18 mouse cellular contexts compared by ENCODE assay signal in genomic region chr5:119402651-119403050, GRCm38 (mm10).
DNase-seq lines count a peak whose midpoint lies in the region; ATAC-seq and TF ChIP-seq lines count a peak whose summit lies in the region.
"Had no signal": no experiment of that assay in that cellular context is flagged by ENCODE, and none has a peak within 500 bp of the region (broad histone marks: within the 10 kb centered on the region; RNA-seq: fewer than 3 reads in every experiment).

No protein-coding gene starts in this region.

- H3K9ac ChIP-seq in heart, embryonic 11.5 days (ENCODE audit: low read depth, low read length): no peak overlapping the region
- no peak overlapping the region for H3K9ac ChIP-seq in lung, embryonic 16.5 days (ENCODE audit: low read length)
- H3K9ac ChIP-seq in ES-E14 (ENCODE audit: insufficient read depth, low read depth, low read length, poor library complexity, severe bottlenecking): no peak overlapping the region
- H3K9ac ChIP-seq: embryonic facial prominence, embryonic 12.5 days; kidney, embryonic 15.5 days; limb, embryonic 13.5 days; liver, embryonic 15.5 days; neural tube, embryonic 12.5 days had no signal

- DNase-seq in heart, postnatal 4 days: peak; percentile 12
- DNase-seq in lung, postnatal 25 days (ENCODE audit: low spot score): no peak
- DNase-seq in ES-E14 (ENCODE audit: low read depth, low spot score): no peak
- DNase-seq in lung, postnatal 36 days: peak; percentile 8
- DNase-seq in thymus, postnatal 25 days: no peak
- no peak for DNase-seq in embryo, embryonic 10 days (ENCODE audit: low spot score)
- DNase-seq: adrenal gland, adult 8-10 months; cerebellum, adult 18-20 months; gastrocnemius, postnatal 10 days; thymus, adult 18-20 months had no signal

- H3K27me3 ChIP-seq in heart, embryonic 11.5 days (ENCODE audit: control insufficient read depth, insufficient read depth, low read length): no peaks in the 10 kb centered on the region
- no peaks in the 10 kb centered on the region for H3K27me3 ChIP-seq in lung, embryonic 16.5 days (ENCODE audit: control insufficient read depth, insufficient read depth, low read depth, low read length)
- H3K27me3 ChIP-seq: embryonic facial prominence, embryonic 12.5 days; liver, embryonic 15.5 days; neural tube, embryonic 12.5 days had no signal

- H3K36me3 ChIP-seq in heart, embryonic 11.5 days (ENCODE audit: control insufficient read depth, insufficient read depth, low read length): no peaks in the 10 kb centered on the region
- H3K36me3 ChIP-seq in lung, embryonic 16.5 days (ENCODE audit: control insufficient read depth, insufficient read depth, low read length): no peaks in the 10 kb centered on the region
- H3K36me3 ChIP-seq in ES-E14 (ENCODE audit: control insufficient read depth, insufficient read depth, low read length, poor library complexity, severe bottlenecking): no peaks in the 10 kb centered on the region
- H3K36me3 ChIP-seq: embryonic facial prominence, embryonic 12.5 days; kidney, embryonic 15.5 days; limb, embryonic 13.5 days; liver, embryonic 15.5 days; neural tube, embryonic 12.5 days had no signal

- ATAC-seq in heart, embryonic 11.5 days (replicated peaks; ENCODE audit: insufficient number of reproducible peaks, low FRiP score, low TSS enrichment): no peak
- ATAC-seq in lung, embryonic 16.5 days (ENCODE audit: low read depth): peak; percentile 16; the same call in 1 of the 2 replicates

- in situ Hi-C loops in ES-E14 (cut with MboI; ENCODE audit: low sequenced_read_pairs in 2 of 2, unreplicated experiment in 2 of 2): no loop called here

- no peak overlapping the region for H3K4me3 ChIP-seq in heart, embryonic 11.5 days (ENCODE audit: low read depth, low read length)
- no peak overlapping the region for H3K4me3 ChIP-seq in lung, embryonic 16.5 days (ENCODE audit: low read length)
- peak overlapping the region; percentile 14 to 44; a peak in 2 of 4 replicates for H3K4me3 ChIP-seq in ES-E14 (ENCODE audit: insufficient read depth in 1 of 2, low read depth in 1 of 2, low read length in 2 of 2, poor library complexity in 1 of 2, severe bottlenecking in 1 of 2)
- H3K4me3 ChIP-seq: embryonic facial prominence, embryonic 12.5 days; kidney, embryonic 15.5 days; left cerebral cortex, adult 2 months; limb, embryonic 13.5 days; liver, embryonic 15.5 days; neural tube, embryonic 12.5 days had no signal

- H3K4me1 ChIP-seq in heart, embryonic 11.5 days (ENCODE audit: control insufficient read depth, insufficient read depth, low read length): peaks cover 11% of the 10 kb centered on the region
- H3K4me1 ChIP-seq in lung, embryonic 16.5 days (replicated peaks; ENCODE audit: control insufficient read depth, insufficient read depth, low read length): peaks cover 12% of the 10 kb centered on the region
- H3K4me1 ChIP-seq in ES-E14 (ENCODE audit: control insufficient read depth in 2 of 2, insufficient read depth in 2 of 2, low read length in 2 of 2, poor library complexity in 1 of 2): peaks cover 0 to 2% of the 10 kb centered on the region in 2 experiments; a peak in 1 of 4 replicates
- H3K4me1 ChIP-seq: liver, embryonic 15.5 days had no signal

- 81% methylated on average over 17 of the region's 17 CpGs for WGBS in heart, embryonic 11.5 days (ENCODE audit: insufficient replicate concordance)
- 65% methylated on average over 17 of the region's 17 CpGs for WGBS in lung, embryonic 16.5 days

- H3K4me2 ChIP-seq in heart, embryonic 11.5 days: no peak overlapping the region
- no peak overlapping the region for H3K4me2 ChIP-seq in lung, embryonic 16.5 days (ENCODE audit: low read depth, low read length)
- H3K4me2 ChIP-seq: embryonic facial prominence, embryonic 12.5 days; kidney, embryonic 15.5 days; limb, embryonic 13.5 days; liver, embryonic 15.5 days; neural tube, embryonic 12.5 days had no signal

- no peaks in the 10 kb centered on the region for H3K9me3 ChIP-seq in heart, embryonic 11.5 days (replicated peaks; ENCODE audit: control insufficient read depth, low read length)
- no peaks in the 10 kb centered on the region for H3K9me3 ChIP-seq in lung, embryonic 16.5 days (ENCODE audit: control insufficient read depth, low read length)
- no peaks in the 10 kb centered on the region for H3K9me3 ChIP-seq in ES-E14 (ENCODE audit: control insufficient read depth, insufficient read depth, low read depth, low read length)
- H3K9me3 ChIP-seq: embryonic facial prominence, embryonic 12.5 days; kidney, embryonic 15.5 days; limb, embryonic 13.5 days; liver, embryonic 15.5 days; neural tube, embryonic 12.5 days had no signal

- H3K27ac ChIP-seq in heart, embryonic 11.5 days (ENCODE audit: low read depth, low read length): no peak overlapping the region
- H3K27ac ChIP-seq in lung, embryonic 16.5 days (ENCODE audit: low read length): no peak overlapping the region
- no peak overlapping the region for H3K27ac ChIP-seq in ES-E14 (ENCODE audit: insufficient read depth, low read depth, low read length, poor library complexity, severe bottlenecking)
- H3K27ac ChIP-seq: embryonic facial prominence, embryonic 12.5 days; left cerebral cortex, adult 2 months; limb, embryonic 13.5 days; liver, embryonic 15.5 days; neural tube, embryonic 12.5 days had no signal

TF ChIP-seq in ES-E14, 5 proteins besides CTCF, POLR2A, EP300 and RAD21:
- TF ChIP-seq MAFK (IDR thresholded peaks at IDR 0.05; ENCODE audit: insufficient read depth, low read depth, low read length) (no peak), ZNF384 (IDR thresholded peaks at IDR 0.05; ENCODE audit: low read depth, low read length) (no peak), CHD2 (IDR thresholded peaks at IDR 0.05; ENCODE audit: low read depth, low read length) (no peak), HCFC1 (IDR thresholded peaks at IDR 0.05; ENCODE audit: borderline replicate concordance, insufficient read depth, low read length) (no peak), ZC3H11A (IDR thresholded peaks at IDR 0.05; ENCODE audit: borderline replicate concordance, low read depth, low read length) (no peak)

Comparison
In these comparisons a context has a peak if more than half of its experiments do, and no peak if none do; other contexts are left out.
1. DNase-seq: peak in heart, postnatal 4 days (single experiment) and lung, postnatal 36 days (single experiment); none in lung, postnatal 25 days (single experiment), ES-E14 (single experiment), thymus, postnatal 25 days (single experiment) and embryo, embryonic 10 days (single experiment).
2. H3K4me3 ChIP-seq: peak in ES-E14 (2 of 2); none in heart, embryonic 11.5 days (single experiment) and lung, embryonic 16.5 days (single experiment).